Mouse (Mus musculus) hindbrain, embryonic 13.5 days (tissue): ENCODE measurements around the gene Ctdsp1. TPM values are rescaled to one million over a fixed set of nuclear protein-coding genes. Genes with fewer than 3 reads are reported as not detected.

Experiments
- ATAC-seq: fragments of 200-750 bp; cut with Nextera tagmentation; 2 replicates; pipeline ENCODE4 v1.8.0; 2017; ENCODE audit warnings: moderate TSS enrichment; ENCODE audit not compliant: low FRiP score
- H3K27ac ChIP-seq: fragments of 300-500 bp; sonication (generic); 2 replicates; pipeline ENCODE4 v1.5.1; 2015; ENCODE audit warnings: inconsistent platforms, mild to moderate bottlenecking, moderate library complexity
- H3K27me3 ChIP-seq: fragments of 300-500 bp; sonication (generic); 2 replicates; pipeline ENCODE4 v1.6.1; 2015; ENCODE audit warnings: mild to moderate bottlenecking, inconsistent platforms
- H3K36me3 ChIP-seq: fragments of 300-500 bp; sonication (generic); 2 replicates; pipeline ENCODE4 v1.6.1; 2015; ENCODE audit warnings: mild to moderate bottlenecking, inconsistent platforms
- H3K4me1 ChIP-seq: fragments of 300-500 bp; sonication (generic); replicated peaks from 2 replicates; pipeline ENCODE4 v1.6.1; 2015; ENCODE audit warnings: inconsistent platforms
- H3K4me2 ChIP-seq: fragments of 300-500 bp; sonication (generic); 2 replicates; pipeline ENCODE4 v1.6.1; 2015; ENCODE audit warnings: inconsistent platforms, mild to moderate bottlenecking, moderate library complexity
- H3K4me3 ChIP-seq: fragments of 300-500 bp; sonication (generic); 2 replicates; pipeline ENCODE4 v1.5.1; 2015; ENCODE audit warnings: mild to moderate bottlenecking, inconsistent platforms
- H3K9ac ChIP-seq: fragments of 300-500 bp; sonication (generic); 2 replicates; pipeline ENCODE4 v1.6.1; 2015; ENCODE audit warnings: mild to moderate bottlenecking, inconsistent platforms
- H3K9me3 ChIP-seq: fragments of 300-500 bp; sonication (generic); 2 replicates; pipeline ENCODE4 v1.6.1; 2016; ENCODE audit warnings: inconsistent platforms
- WGBS: fragments of 180-500 bp; shearing (Covaris S2); methylation state at CpG from one replicate; pipeline ENCODE4 v1.1.7; 2015; 5-methylcytosine and 5-hydroxymethylcytosine counted together
- polyA plus RNA-seq: library from polyadenylated mRNA; unstranded; fragments of >200 nt; fragmentation: Nextera tagmentation; extraction: Ambion mirVana; gene quantifications from 2 replicates; pipeline ENCODE4 v1.2.1, GENCODE M21; 2015

Ctdsp1 gene
- 18.5 and 19.8 TPM in 2 replicates for polyA plus RNA-seq

- Histone ChIP-seq H3K36me3 (peaks cover 18% of the 10 kb centered on the region), H3K4me3 (peak within 1 kb of the TSS; percentile 93), H3K27ac (peak within 1 kb of the TSS; percentile 86), H3K9ac (peak within 1 kb of the TSS; percentile 87), H3K9me3 (no peaks in the 10 kb centered on the region), H3K27me3 (peaks cover 29% of the 10 kb centered on the region), H3K4me2 (peak within 1 kb of the TSS; percentile 96), H3K4me1 (peaks cover 36% of the 10 kb centered on the region)
- 1% methylated on average over 49 of the region's 51 CpGs for WGBS
- ATAC-seq: peak; percentile 75
Observed at GRCm38 (mm10) chr1:74390924-74391748, at the start of gene Ctdsp1. TSS of gene Ctdsp1 (plus strand) at chr1:74391509.

GRCm38 (mm10) chr1:74341898-74342297 is 49.4 kb upstream of the Ctdsp1 start:
- no peak for ATAC-seq
- 93% methylated on average over 7 of the region's 7 CpGs for WGBS
- H3K27ac ChIP-seq: no peak overlapping the region

GRCm38 (mm10) chr1:74342308-74342707 is 49.0 kb upstream of the Ctdsp1 start:
- ATAC-seq: no peak
- Histone ChIP-seq H3K4me3 (no peak overlapping the region), H3K27ac (no peak overlapping the region), H3K4me1 (peaks cover 21% of the 10 kb centered on the region), H3K9me3 (no peaks in the 10 kb centered on the region), H3K4me2 (no peak overlapping the region), H3K27me3 (no peaks in the 10 kb centered on the region), H3K36me3 (no peaks in the 10 kb centered on the region), H3K9ac (no peak overlapping the region)
- 78% methylated on average over 1 of the region's 1 CpGs for WGBS

More at GRCm38 (mm10) chr1:74341898-74342297, 49.4 kb upstream of the Ctdsp1 start:
- H3K36me3 ChIP-seq: no peaks in the 10 kb centered on the region
- H3K4me3 ChIP-seq: no peak overlapping the region
- H3K9ac ChIP-seq: no peak overlapping the region
- H3K27me3 ChIP-seq: no peaks in the 10 kb centered on the region
- no peaks in the 10 kb centered on the region for H3K9me3 ChIP-seq
- H3K4me2 ChIP-seq: no peak overlapping the region
- peaks cover 24% of the 10 kb centered on the region for H3K4me1 ChIP-seq

DNA sequence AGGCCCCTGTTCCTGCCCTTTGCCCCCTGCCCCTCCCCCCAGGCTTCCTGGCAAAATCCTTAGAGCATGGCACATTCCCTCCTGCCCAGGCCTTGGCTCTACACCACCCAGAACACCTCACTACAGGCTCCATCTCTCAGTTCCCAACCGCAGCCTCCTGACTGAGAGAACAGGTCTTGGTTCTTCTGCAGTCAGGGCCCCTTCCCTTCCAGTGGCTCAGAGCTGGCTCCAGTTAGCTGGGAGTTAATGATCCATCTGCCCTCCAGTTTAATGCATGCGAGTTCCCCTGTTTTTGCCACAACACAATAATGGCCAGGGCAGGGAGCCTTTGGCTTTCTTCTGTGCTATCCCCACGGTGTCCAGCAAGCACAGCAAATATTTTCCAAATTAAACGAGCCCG is 48.1 kb upstream of the Ctdsp1 start:
- Histone ChIP-seq H3K9me3 (no peaks in the 10 kb centered on the region), H3K9ac (no peak overlapping the region; the same call in 1 of the 2 replicates), H3K4me3 (no peak overlapping the region), H3K27me3 (no peaks in the 10 kb centered on the region), H3K4me2 (no peak overlapping the region), H3K4me1 (peaks cover 17% of the 10 kb centered on the region), H3K27ac (no peak overlapping the region), H3K36me3 (peaks cover 5% of the 10 kb centered on the region)
- no peak for ATAC-seq
- 51% methylated on average over 5 of the region's 5 CpGs for WGBS

DNA sequence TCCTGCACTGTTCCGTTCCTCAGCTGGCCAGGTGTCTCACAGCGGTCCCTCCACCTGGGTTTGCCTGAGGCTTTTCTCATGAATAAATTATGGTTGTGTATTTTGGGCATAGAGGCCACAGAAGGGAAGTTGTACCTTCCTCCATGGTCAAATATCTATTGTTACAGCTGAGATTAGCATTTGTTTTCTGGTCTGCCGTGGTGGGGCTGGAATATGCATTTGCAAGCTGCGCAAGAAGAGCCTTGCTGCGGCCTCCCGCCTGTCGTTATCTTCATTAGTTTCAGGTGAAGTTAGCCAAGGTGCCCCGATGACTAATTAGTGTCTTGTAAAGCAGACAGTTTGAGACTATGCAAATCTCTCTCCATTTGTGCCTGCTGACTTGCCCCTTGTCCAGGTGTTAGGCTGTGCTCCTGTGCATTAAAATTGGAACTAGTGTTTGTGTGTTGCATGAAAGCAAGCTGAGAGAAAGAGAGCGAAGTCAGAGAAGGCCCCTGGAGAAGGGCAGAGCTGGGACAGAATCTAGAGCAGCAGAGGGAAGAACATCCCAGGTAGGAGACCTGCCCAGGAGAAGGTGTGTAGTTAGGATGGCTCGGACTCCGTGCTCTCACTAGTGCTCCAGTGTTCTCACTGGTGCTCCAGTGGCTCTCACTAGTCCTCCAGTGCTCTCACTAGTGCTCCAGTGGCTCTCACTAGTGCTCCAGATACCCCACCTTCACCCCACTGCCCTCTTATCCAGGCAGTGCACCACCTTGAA is 47.0 kb upstream of the Ctdsp1 start:
- Histone ChIP-seq H3K9ac (no peak overlapping the region), H3K27ac (no peak overlapping the region), H3K36me3 (peaks cover 14% of the 10 kb centered on the region), H3K27me3 (no peaks in the 10 kb centered on the region), H3K4me3 (no peak overlapping the region), H3K4me2 (no peak overlapping the region), H3K4me1 (peaks cover 14% of the 10 kb centered on the region), H3K9me3 (no peaks in the 10 kb centered on the region)
- WGBS: 80% methylated on average over 11 of the region's 11 CpGs
- no peak for ATAC-seq

DNA sequence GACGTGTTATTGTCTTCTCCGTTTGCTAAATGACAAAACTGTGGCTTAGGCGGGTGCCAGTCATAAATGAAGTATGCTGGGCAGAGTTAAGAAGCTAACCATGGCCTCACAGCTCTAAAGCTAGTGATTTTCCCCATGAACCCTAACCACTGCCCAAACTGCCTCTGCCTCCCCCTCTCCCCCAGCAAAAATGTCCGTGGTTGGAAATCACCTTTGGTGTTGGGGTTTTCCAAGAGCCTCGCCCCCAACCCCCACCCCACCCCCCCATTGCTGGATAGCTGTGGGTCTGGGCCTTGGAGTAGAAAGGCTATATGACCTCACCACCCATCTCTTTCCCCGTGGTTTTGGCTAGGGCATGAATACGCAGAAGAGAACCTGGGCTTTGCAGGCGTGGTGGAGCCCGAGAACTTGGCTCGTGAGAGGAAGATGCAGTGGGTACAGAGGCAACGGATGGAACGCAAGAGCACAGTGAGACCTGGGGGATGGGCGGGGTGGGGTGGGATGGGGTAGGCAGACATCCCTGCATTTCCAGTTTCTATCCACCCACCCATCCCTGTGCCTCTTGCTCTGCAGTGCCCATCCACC is 40.0 kb upstream of the Ctdsp1 start:
- H3K9ac ChIP-seq: no peak overlapping the region
- ATAC-seq: no peak
- WGBS: 90% methylated on average over 13 of the region's 13 CpGs
- peaks cover 54% of the 10 kb centered on the region for H3K36me3 ChIP-seq
- no peaks in the 10 kb centered on the region for H3K4me1 ChIP-seq
- no peak overlapping the region for H3K4me3 ChIP-seq
- H3K9me3 ChIP-seq: no peaks in the 10 kb centered on the region
- no peaks in the 10 kb centered on the region for H3K27me3 ChIP-seq
- no peak overlapping the region for H3K4me2 ChIP-seq
- H3K27ac ChIP-seq: no peak overlapping the region

GRCm38 (mm10) chr1:74352532-74353096 is 38.7 kb upstream of the Ctdsp1 start:
- no peak for ATAC-seq
- H3K27me3 ChIP-seq: no peaks in the 10 kb centered on the region
- H3K4me3 ChIP-seq: no peak overlapping the region
- H3K4me2 ChIP-seq: no peak overlapping the region
- WGBS: 84% methylated on average over 5 of the region's 5 CpGs
- H3K27ac ChIP-seq: no peak overlapping the region
- H3K36me3 ChIP-seq: peaks cover 51% of the 10 kb centered on the region
- no peaks in the 10 kb centered on the region for H3K4me1 ChIP-seq
- no peak overlapping the region for H3K9ac ChIP-seq
- H3K9me3 ChIP-seq: no peaks in the 10 kb centered on the region

DNA sequence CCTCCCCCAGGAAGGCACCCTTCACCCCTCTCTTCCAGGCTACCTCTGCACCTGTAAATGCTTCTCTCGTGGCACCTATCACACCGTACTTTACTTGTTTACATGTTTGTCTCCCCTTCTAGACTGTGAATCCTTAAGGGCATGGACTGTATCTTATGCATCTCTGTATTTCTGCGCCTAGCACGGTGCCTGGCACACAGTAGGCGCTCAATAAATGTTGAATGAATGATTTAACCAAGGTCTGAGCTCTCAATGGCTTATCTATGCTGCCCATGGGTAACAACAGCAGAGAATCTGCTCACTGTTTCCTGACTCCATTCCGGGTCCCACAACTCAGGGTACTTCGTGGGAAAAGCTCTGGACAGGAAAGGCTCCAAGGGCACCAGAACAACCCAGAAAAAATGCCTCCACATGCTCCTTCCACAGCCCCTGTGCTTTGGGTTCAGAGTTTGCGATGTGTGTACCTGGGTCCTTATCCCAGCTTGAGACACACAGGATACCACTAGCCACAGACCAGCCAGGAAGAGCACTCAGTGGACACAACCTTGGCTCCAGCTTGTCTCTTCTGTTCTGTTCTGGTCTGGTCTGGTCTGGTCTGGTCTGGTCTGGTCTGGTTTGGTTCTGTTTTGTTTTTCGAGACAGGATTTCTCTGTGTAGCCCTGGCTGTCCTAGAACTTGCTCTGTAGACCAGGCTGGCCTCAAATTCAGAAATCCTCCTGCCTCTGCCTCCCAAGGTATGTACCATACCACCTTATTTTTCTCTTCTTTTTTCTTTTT is 37.7 kb upstream of the Ctdsp1 start:
- 95% methylated on average over 9 of the region's 9 CpGs for WGBS
- Histone ChIP-seq H3K36me3 (peaks cover 46% of the 10 kb centered on the region), H3K4me3 (no peak overlapping the region), H3K27ac (no peak overlapping the region), H3K9me3 (no peaks in the 10 kb centered on the region), H3K4me1 (no peaks in the 10 kb centered on the region), H3K9ac (no peak overlapping the region), H3K27me3 (no peaks in the 10 kb centered on the region), H3K4me2 (no peak overlapping the region)
- ATAC-seq: no peak

DNA sequence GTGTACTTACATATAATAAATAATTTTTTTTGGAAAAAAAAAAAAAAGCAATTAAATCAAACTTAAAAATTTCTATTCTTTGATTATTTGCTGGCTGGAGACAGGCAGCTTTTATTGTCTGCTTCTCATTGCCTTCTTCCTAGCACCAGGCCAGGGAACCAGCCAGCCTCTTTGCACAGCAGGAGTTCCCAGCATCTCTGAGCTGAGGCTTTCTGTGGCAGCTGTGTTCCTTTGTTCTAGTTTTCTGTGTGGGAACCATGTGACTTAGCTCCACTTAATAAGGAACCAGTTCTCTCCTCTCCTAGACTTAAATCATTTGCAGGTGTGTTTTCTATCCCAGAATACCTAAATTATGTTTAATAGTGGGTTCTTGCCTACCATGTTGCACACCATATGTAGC is 33.8 kb upstream of the Ctdsp1 start:
- no peak overlapping the region for H3K9ac ChIP-seq
- peaks cover 14% of the 10 kb centered on the region for H3K36me3 ChIP-seq
- ATAC-seq: no peak
- peaks cover 3% of the 10 kb centered on the region; the same call in 1 of the 2 replicates for H3K4me1 ChIP-seq
- no peaks in the 10 kb centered on the region for H3K9me3 ChIP-seq
- H3K27me3 ChIP-seq: no peaks in the 10 kb centered on the region
- H3K4me2 ChIP-seq: no peak overlapping the region
- H3K4me3 ChIP-seq: no peak overlapping the region
- no peak overlapping the region for H3K27ac ChIP-seq

GRCm38 (mm10) chr1:74359952-74360517 is 31.3 kb upstream of the Ctdsp1 start:
- WGBS: 87% methylated on average over 5 of the region's 5 CpGs
- Histone ChIP-seq H3K4me3 (no peak overlapping the region), H3K27me3 (no peaks in the 10 kb centered on the region), H3K4me2 (no peak overlapping the region), H3K36me3 (no peaks in the 10 kb centered on the region), H3K4me1 (peaks cover 3% of the 10 kb centered on the region; the same call in 1 of the 2 replicates), H3K9ac (no peak overlapping the region), H3K9me3 (no peaks in the 10 kb centered on the region), H3K27ac (no peak overlapping the region)
- ATAC-seq: no peak

DNA sequence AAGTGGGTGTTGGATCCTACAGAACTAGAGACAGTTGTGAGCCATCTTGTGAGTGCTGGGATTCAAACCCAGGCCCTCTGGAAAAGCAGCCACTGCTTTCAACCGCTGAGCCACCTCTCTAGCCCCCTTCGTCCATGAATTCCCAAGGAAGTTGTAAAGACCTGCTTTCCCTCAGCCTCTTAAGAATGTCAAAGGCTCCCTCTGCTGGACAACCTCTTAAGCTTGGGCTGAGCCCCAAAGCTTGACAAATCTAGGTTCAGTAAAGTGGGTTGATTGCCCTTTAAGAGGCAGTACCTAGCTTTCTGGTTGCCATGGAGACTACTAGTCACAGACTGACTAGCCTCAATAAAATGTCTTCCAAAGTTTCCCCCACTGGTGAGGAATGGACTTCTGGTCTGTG is 29.5 kb upstream of the Ctdsp1 start, which contains the start of gene Catip:
Catip (plus strand) TSS at position 297 of the 400 bp plus-strand sequence.
- Histone ChIP-seq H3K36me3 (no peaks in the 10 kb centered on the region), H3K4me2 (no peak within 1 kb of the TSS), H3K4me3 (no peak within 1 kb of the TSS), H3K9ac (no peak within 1 kb of the TSS), H3K4me1 (peaks cover 3% of the 10 kb centered on the region; the same call in 1 of the 2 replicates), H3K27me3 (no peaks in the 10 kb centered on the region), H3K9me3 (no peaks in the 10 kb centered on the region), H3K27ac (no peak within 1 kb of the TSS)
- peak; percentile 59 for ATAC-seq
- 2% methylated on average over 2 of the region's 2 CpGs for WGBS
